Mouse (Mus musculus): Measurements from ENCODE around the gene AB124611. TPM values are rescaled to one million over a fixed set of nuclear protein-coding genes. Genes with fewer than 3 reads are reported as not detected.

Gene AB124611
- polyA plus RNA-seq, 1 experiment from 2014 or later, result 4.7 TPM

GRCm38 (mm10) chr9:21553607-21554273 lies 27.8 kb downstream of the AB124611 start:
- Histone ChIP-seq H3K27ac (replicated peaks) (no peak overlapping the region), H3K4me3 (no peak overlapping the region), H3K4me1 (peaks cover 11% of the 10 kb centered on the region), H3K27me3 (replicated peaks; ENCODE audit: low read depth, poor library complexity, severe bottlenecking) (no peaks in the 10 kb centered on the region), H3K9me3 (no peaks in the 10 kb centered on the region), H3K36me3 (replicated peaks) (peaks cover 92% of the 10 kb centered on the region)
- no peak for DNase-seq (ENCODE audit: low spot score)
- WGBS, result 87% methylated on average over 6 of the region's 6 CpGs

GRCm38 (mm10) chr9:21555198-21555742 lies 29.3 kb downstream of the AB124611 start:
- DNase-seq (ENCODE audit: low spot score), result no peak
- 86% methylated on average over 6 of the region's 6 CpGs for WGBS
- H3K9me3 ChIP-seq, result no peaks in the 10 kb centered on the region
- H3K4me3 ChIP-seq, result no peak overlapping the region
- H3K4me1 ChIP-seq, result peaks cover 7% of the 10 kb centered on the region; the same call in 1 of the 2 replicates
- H3K36me3 ChIP-seq (replicated peaks), result peaks cover 91% of the 10 kb centered on the region
- H3K27ac ChIP-seq (replicated peaks), result no peak overlapping the region
- no peaks in the 10 kb centered on the region for H3K27me3 ChIP-seq (replicated peaks; ENCODE audit: low read depth, poor library complexity, severe bottlenecking)

GRCm38 (mm10) chr9:21556996-21557395 lies 31.0 kb downstream of the AB124611 start:
- peaks cover 91% of the 10 kb centered on the region for H3K36me3 ChIP-seq (replicated peaks)
- no peaks in the 10 kb centered on the region for H3K27me3 ChIP-seq (replicated peaks; ENCODE audit: low read depth, poor library complexity, severe bottlenecking)
- H3K9me3 ChIP-seq, result no peaks in the 10 kb centered on the region
- no peak overlapping the region for H3K27ac ChIP-seq (replicated peaks)
- 90% methylated on average over 2 of the region's 2 CpGs for WGBS
- no peak overlapping the region for H3K4me3 ChIP-seq
- H3K4me1 ChIP-seq, result peaks cover 7% of the 10 kb centered on the region; the same call in 1 of the 2 replicates
- no peak for DNase-seq (ENCODE audit: low spot score)

- no peak overlapping the region for H3K4me3 ChIP-seq
- no peaks in the 10 kb centered on the region for H3K9me3 ChIP-seq
- DNase-seq (ENCODE audit: low spot score), result no peak
- WGBS, result 90% methylated on average over 2 of the region's 2 CpGs
- H3K27me3 ChIP-seq (replicated peaks; ENCODE audit: low read depth, poor library complexity, severe bottlenecking), result no peaks in the 10 kb centered on the region
- H3K27ac ChIP-seq (replicated peaks), result no peak overlapping the region
- H3K4me1 ChIP-seq, result peaks cover 7% of the 10 kb centered on the region; the same call in 1 of the 2 replicates
- H3K36me3 ChIP-seq (replicated peaks), result peaks cover 91% of the 10 kb centered on the region
Observed at GRCm38 (mm10) chr9:21557556-21557955, 31.6 kb downstream of the AB124611 start.

GRCm38 (mm10) chr9:21558366-21558765 lies 32.4 kb downstream of the AB124611 start:
- WGBS, result 89% methylated on average over 4 of the region's 4 CpGs
- Histone ChIP-seq H3K27me3 (replicated peaks; ENCODE audit: low read depth, poor library complexity, severe bottlenecking) (no peaks in the 10 kb centered on the region), H3K4me3 (no peak overlapping the region), H3K36me3 (replicated peaks) (peaks cover 86% of the 10 kb centered on the region), H3K27ac (replicated peaks) (no peak overlapping the region), H3K4me1 (peaks cover 7% of the 10 kb centered on the region; the same call in 1 of the 2 replicates), H3K9me3 (no peaks in the 10 kb centered on the region)
- DNase-seq (ENCODE audit: low spot score), result no peak

- WGBS, result 93% methylated on average over 3 of the region's 3 CpGs
- Histone ChIP-seq H3K4me1 (peaks cover 7% of the 10 kb centered on the region; the same call in 1 of the 2 replicates), H3K27ac (replicated peaks) (no peak overlapping the region), H3K27me3 (replicated peaks; ENCODE audit: low read depth, poor library complexity, severe bottlenecking) (no peaks in the 10 kb centered on the region), H3K4me3 (no peak overlapping the region), H3K36me3 (replicated peaks) (peaks cover 78% of the 10 kb centered on the region), H3K9me3 (no peaks in the 10 kb centered on the region)
- no peak for DNase-seq (ENCODE audit: low spot score)
Observed at GRCm38 (mm10) chr9:21559151-21559550, 33.2 kb downstream of the AB124611 start.

GRCm38 (mm10) chr9:21564420-21564819 lies 38.4 kb downstream of the AB124611 start:
- Histone ChIP-seq H3K4me1 (no peaks in the 10 kb centered on the region; the same call in 1 of the 2 replicates), H3K27me3 (replicated peaks; ENCODE audit: low read depth, poor library complexity, severe bottlenecking) (no peaks in the 10 kb centered on the region), H3K9me3 (no peaks in the 10 kb centered on the region), H3K36me3 (replicated peaks) (peaks cover 57% of the 10 kb centered on the region), H3K27ac (replicated peaks) (no peak overlapping the region), H3K4me3 (no peak overlapping the region)
- WGBS, result 77% methylated on average over 1 of the region's 1 CpGs
- no peak for DNase-seq (ENCODE audit: low spot score)

- no peaks in the 10 kb centered on the region for H3K9me3 ChIP-seq
Observed at GRCm38 (mm10) chr9:21565004-21565586, 39.1 kb downstream of the AB124611 start.

GRCm38 (mm10) chr9:21566538-21566937 lies 40.6 kb downstream of the AB124611 start:
- Histone ChIP-seq H3K27me3 (replicated peaks; ENCODE audit: low read depth, poor library complexity, severe bottlenecking) (no peaks in the 10 kb centered on the region), H3K27ac (replicated peaks) (no peak overlapping the region), H3K9me3 (no peaks in the 10 kb centered on the region), H3K36me3 (replicated peaks) (peaks cover 61% of the 10 kb centered on the region), H3K4me1 (no peaks in the 10 kb centered on the region; the same call in 1 of the 2 replicates), H3K4me3 (no peak overlapping the region)
- 89% methylated on average over 1 of the region's 1 CpGs for WGBS
- no peak for DNase-seq (ENCODE audit: low spot score)

More at GRCm38 (mm10) chr9:21565004-21565586, 39.1 kb downstream of the AB124611 start:
- Histone ChIP-seq H3K27me3 (replicated peaks; ENCODE audit: low read depth, poor library complexity, severe bottlenecking) (no peaks in the 10 kb centered on the region), H3K4me1 (no peaks in the 10 kb centered on the region; the same call in 1 of the 2 replicates), H3K4me3 (no peak overlapping the region), H3K27ac (replicated peaks) (no peak overlapping the region), H3K36me3 (replicated peaks) (peaks cover 60% of the 10 kb centered on the region)
- no peak for DNase-seq (ENCODE audit: low spot score)
- WGBS, result 91% methylated on average over 4 of the region's 4 CpGs

GRCm38 (mm10) chr9:21567051-21567450 lies 41.1 kb downstream of the AB124611 start:
- H3K9me3 ChIP-seq, result no peaks in the 10 kb centered on the region
- H3K4me3 ChIP-seq, result no peak overlapping the region

GRCm38 (mm10) chr9:21568657-21569255 lies 42.8 kb downstream of the AB124611 start:
- WGBS, result 92% methylated on average over 8 of the region's 8 CpGs
- Histone ChIP-seq H3K27me3 (replicated peaks; ENCODE audit: low read depth, poor library complexity, severe bottlenecking) (no peaks in the 10 kb centered on the region), H3K4me3 (no peak overlapping the region), H3K27ac (replicated peaks) (no peak overlapping the region), H3K4me1 (no peaks in the 10 kb centered on the region; the same call in 1 of the 2 replicates), H3K9me3 (no peaks in the 10 kb centered on the region), H3K36me3 (replicated peaks) (peaks cover 71% of the 10 kb centered on the region)
- no peak for DNase-seq (ENCODE audit: low spot score)

More at GRCm38 (mm10) chr9:21567051-21567450, 41.1 kb downstream of the AB124611 start:
- Histone ChIP-seq H3K27ac (replicated peaks) (no peak overlapping the region), H3K27me3 (replicated peaks; ENCODE audit: low read depth, poor library complexity, severe bottlenecking) (no peaks in the 10 kb centered on the region), H3K4me1 (no peaks in the 10 kb centered on the region; the same call in 1 of the 2 replicates), H3K36me3 (replicated peaks) (peaks cover 61% of the 10 kb centered on the region)
- WGBS, result 91% methylated on average over 2 of the region's 2 CpGs
- DNase-seq (ENCODE audit: low spot score), result no peak

- no peaks in the 10 kb centered on the region for H3K9me3 ChIP-seq
- no peak overlapping the region for H3K27ac ChIP-seq (replicated peaks)
- H3K36me3 ChIP-seq (replicated peaks), result peaks cover 99% of the 10 kb centered on the region
- H3K4me1 ChIP-seq, result no peaks in the 10 kb centered on the region
- 94% methylated on average over 8 of the region's 8 CpGs for WGBS
- DNase-seq (ENCODE audit: low spot score), result no peak
- no peaks in the 10 kb centered on the region for H3K27me3 ChIP-seq (replicated peaks; ENCODE audit: low read depth, poor library complexity, severe bottlenecking)
- H3K4me3 ChIP-seq, result no peak overlapping the region
Observed at GRCm38 (mm10) chr9:21574012-21574801, 48.2 kb downstream of the AB124611 start.
